Mouse (Mus musculus) cerebellum, adult 9-10 months (tissue): ENCODE measurements around the gene Olfr1453.
"Not testable (repeated sequence)": the region's sequence is repeated elsewhere in the genome, so short reads cannot be mapped to it uniquely, and the experiment has no call there.

ENCODE experiments used
- DNase-seq: peaks from one replicate; pipeline ENCODE4 v3.0.0; 2022

Olfr1453 gene

GRCm38 (mm10) chr19:13028227-13028626 is at the start of gene Olfr1453:
Gene Olfr1453 (minus strand): TSS chr19:13028327.
- no peak for DNase-seq

- DNase-seq = no peak
Measured at GRCm38 (mm10) chr19:13060310-13060709, 32.2 kb upstream of the Olfr1453 start, which contains the start of gene Olfr1454. Gene Olfr1454 (plus strand): TSS chr19:13060610.

DNA sequence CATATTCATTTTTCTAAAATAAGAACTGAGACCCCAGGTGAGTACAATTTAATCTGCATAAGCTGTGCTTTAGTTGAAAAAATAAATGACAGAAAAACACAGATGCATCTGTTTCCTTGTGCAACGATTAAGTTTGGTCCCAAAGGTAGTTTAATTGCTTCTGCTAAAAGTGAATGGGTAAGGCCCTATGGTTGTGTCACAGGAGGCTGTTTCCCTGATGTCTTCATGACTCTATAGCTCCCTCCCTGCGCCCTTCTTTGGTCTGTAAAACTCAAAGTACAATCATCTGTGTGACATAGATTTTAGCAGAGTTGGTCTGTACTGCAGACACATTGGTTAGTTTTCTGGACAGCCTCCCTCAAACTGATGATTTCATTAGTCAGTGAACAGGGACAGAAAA is 33.4 kb downstream of the Olfr1453 start, which contains the start of gene Olfr1451:
TSS of gene Olfr1451 (plus strand) at position 301 of the 400 bp plus-strand sequence.
- no peak for DNase-seq

DNA sequence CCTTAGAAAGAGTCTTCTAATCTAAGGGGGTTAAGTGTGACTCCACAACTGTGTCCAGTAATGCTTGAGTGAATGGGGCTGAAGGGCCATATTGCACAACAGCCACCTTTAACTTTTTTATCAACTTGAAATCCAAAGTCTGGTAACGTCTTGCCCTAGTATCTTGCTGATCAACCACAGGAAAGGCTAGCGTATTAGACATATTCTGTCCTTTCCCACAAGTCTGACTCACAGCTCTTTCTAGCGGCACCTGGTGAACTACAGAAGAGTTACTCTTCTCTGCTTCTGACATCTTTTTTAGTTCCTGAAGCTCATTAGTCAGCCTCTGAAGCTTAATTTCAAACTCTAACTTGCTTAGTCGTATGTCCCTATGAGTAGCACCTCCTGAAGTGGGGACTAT is 35.8 kb downstream of the Olfr1453 start:
- not testable (repeated sequence) for DNase-seq
